Mouse (Mus musculus): ENCODE data around the gene Hist1h4f.
"Not testable (repeated sequence)": the region's sequence is repeated elsewhere in the genome, so short reads cannot be mapped to it uniquely, and the experiment has no call there.

Gene Hist1h4f

GRCm38 (mm10) chr13:23554925-23555838 is 3.7 kb upstream of the Hist1h4f start:
- DNase-seq (ENCODE audit: low read depth, low spot score) = no peak

DNA sequence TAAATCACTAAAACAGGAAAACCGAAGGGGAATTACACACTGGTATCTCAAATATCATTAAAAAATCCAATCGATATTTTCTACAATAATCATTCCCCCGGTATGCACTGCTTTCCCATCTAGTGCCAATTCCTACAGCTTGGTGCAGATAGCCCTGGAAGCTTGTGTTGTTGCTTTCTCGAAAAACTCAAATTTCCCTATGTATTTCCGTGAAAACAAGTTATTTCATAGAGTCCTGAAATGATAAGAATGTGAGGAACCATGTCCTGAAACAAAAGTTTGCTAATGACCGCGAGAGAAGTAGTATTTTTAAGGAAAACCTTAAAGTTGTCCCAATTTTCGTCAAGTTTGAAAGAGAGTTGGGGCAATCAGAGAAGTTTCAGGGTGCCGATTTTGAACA is 2.9 kb upstream of the Hist1h4f start:
- no peak for DNase-seq (ENCODE audit: low read depth, low spot score)

DNA sequence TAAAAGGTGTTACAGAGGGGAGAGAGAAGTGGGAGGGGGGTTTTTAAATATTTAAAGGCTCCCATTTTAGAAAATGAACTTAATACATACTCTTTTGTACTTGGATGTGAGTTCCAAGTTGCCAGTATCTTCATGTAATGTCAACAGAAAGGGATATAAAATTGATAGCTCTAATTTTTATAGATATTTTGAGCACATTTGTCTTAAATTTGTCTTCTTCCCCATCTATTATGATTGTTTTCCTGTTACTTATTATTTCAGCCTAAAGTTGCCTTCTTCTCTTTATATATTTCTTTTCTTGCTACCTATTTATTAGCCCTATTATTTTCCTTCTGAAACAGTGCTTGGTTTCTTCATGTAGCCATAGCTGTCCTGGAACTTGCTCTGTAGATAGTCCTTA is 1.5 kb upstream of the Hist1h4f start, which contains the start of gene Hist1h1d:
Gene Hist1h1d (plus strand): TSS at position 301 of the 400 bp plus-strand sequence.
- DNase-seq (ENCODE audit: low read depth, low spot score) = no peak

DNA sequence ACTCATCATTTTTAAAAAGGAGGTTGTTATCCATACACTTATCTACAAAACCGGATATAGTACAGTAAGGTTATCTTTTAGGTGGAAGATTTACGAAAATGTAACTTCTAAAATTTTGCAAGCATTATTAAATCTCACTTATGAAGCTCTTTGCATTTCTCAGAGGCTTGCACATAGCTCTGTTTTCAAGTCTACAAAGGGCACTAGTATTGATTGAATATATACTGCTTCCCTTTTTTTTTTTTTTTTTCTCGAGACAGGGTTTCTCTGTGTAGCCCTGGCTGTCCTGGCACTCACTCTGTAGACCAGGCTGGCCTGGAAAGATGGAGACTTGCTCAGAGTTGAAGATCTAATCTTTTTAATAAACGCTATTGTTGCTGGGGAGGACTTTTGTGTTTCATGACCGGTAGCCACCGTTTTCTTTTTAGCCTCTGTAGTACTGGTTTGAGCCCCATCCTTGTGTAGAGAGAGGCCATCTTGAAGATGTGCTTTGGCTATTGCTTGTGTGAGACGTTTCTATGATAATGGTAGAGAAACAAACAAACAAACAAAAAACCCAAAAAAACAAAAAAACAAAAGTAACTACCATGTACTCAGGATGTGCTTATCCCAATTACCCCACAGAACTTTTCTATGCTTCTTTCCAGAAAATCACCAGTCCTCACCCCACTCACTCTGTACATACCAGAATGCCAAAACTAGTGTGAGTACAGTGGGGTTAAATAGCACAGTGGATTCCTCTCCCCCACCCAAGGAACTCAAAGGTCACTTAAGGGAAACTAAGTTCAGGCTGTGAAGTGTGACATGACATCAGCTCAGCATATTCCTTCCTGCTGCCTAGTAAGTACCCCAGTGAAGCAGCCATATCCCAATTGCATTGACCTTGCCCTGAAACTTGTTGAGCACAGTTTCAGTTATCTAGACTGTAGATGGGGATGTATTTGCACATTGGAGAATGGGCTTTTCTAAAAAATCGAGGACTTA is 775 bp upstream of the Hist1h4f start:
- no peak for DNase-seq (ENCODE audit: low read depth, low spot score)

GRCm38 (mm10) chr13:23550761-23551145 is 695 bp downstream of the Hist1h4f start:
- DNase-seq (ENCODE audit: low read depth, low spot score) = no peak

- DNase-seq (ENCODE audit: low read depth, low spot score) = no peak
Measured at GRCm38 (mm10) chr13:23546694-23547093, 4.8 kb downstream of the Hist1h4f start.

DNA sequence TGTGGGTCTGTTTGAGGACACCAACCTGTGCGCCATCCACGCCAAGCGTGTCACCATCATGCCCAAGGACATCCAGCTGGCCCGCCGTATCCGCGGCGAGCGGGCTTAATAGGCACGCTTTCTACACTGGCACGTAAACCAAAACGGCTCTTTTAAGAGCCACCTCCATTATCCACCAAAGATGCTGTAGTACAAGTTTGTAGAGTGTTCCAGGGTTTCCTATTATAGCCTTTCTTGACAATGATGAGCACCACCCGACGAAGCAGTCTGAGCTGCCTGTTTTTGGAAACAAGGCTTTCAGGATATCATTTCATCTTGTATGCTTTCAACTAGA is 6.7 kb downstream of the Hist1h4f start:
- not testable (repeated sequence) for DNase-seq (ENCODE audit: low read depth, low spot score)

GRCm38 (mm10) chr13:23543965-23544786 is 7.3 kb downstream of the Hist1h4f start, which contains the start of gene Hist1h3f:
Gene Hist1h3f (plus strand): TSS chr13:23544052.
- peak; percentile 87 for DNase-seq (ENCODE audit: low read depth, low spot score)

GRCm38 (mm10) chr13:23542999-23543607 is 8.3 kb downstream of the Hist1h4f start, which contains the start of gene Hist1h2bh:
Gene Hist1h2bh (minus strand): TSS chr13:23543392.
- peak; percentile 80 for DNase-seq (ENCODE audit: low read depth, low spot score)

- not testable (repeated sequence) for DNase-seq (ENCODE audit: low read depth, low spot score)
Measured at GRCm38 (mm10) chr13:23542225-23542980, 9.0 kb downstream of the Hist1h4f start.

GRCm38 (mm10) chr13:23541497-23541896 is 10.0 kb downstream of the Hist1h4f start:
- DNase-seq (ENCODE audit: low read depth, low spot score) = no peak

GRCm38 (mm10) chr13:23539821-23540220 is 11.6 kb downstream of the Hist1h4f start:
- DNase-seq (ENCODE audit: low read depth, low spot score) = not testable (repeated sequence)

- no peak for DNase-seq (ENCODE audit: low read depth, low spot score)
Measured at GRCm38 (mm10) chr13:23538249-23538648, 13.2 kb downstream of the Hist1h4f start.

DNA sequence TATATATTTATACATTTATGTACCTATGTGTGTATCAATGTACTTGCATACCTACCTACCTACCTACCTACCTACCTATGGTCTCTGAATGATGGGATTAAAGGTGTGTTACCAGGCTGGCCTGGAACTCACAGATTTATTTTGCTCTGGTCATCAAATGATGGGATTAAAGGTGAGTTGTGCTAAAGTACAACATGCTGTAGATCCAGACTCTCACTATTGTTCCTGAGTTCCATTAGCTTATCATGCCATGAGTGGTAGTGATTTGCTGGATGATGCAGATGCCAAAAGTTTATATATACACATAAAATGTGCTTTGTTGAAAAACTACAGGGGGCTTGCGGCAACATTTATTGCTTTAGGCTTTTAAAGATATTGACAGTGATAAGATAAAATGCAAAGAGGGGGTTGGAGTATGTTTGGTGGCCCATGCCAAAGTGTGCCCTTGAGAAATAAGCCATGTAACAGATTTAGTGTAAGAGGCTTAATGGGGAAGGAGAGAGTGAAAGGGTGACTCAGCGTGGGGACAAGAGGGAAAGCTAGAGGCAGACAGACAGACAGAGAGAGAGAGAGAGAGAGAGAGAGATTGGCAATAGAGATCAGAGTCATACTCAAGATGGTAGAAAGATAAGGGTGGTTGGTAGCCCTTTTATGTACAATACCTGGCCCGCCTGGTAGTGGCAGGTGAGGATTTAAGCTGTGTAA is 14.3 kb downstream of the Hist1h4f start:
- DNase-seq (ENCODE audit: low read depth, low spot score) = no peak

DNA sequence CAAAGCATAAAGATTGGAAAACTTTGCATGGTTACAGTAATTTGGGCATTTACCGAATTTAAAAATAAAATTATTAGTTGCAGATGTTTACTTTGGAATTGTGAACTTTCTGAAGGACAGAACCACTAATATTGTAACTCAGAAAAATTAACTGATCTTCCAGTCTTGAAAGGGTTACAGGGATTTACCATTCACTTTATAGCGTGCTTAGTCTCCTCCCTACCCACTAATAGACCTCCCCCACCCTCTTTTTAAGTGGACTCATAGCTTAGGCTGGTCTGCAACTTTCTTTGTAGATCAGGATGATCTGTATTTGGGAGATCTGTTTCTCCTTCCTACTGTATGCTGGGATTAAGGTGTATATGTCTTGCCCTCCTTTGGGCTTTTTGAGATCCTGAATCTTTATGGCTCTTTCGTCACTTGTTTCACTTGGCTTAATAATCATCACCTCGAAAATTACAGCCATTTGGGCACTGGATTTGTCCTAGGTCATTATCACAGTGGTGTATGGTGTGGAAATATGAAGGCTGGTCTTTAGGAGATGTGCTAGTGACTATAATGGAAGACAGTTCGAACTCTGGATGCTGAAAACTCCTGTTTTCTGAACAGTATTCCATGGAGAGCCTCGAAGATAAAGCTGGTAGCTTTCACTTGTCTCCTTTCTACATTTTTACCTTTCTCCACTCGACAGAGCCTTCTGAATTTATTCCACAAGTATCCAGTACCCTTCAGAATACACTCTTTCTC is 15.2 kb downstream of the Hist1h4f start:
- DNase-seq (ENCODE audit: low read depth, low spot score) = no peak

GRCm38 (mm10) chr13:23535137-23536075 is 16.0 kb downstream of the Hist1h4f start, which contains the start of gene Hist1h3g:
Gene Hist1h3g (plus strand): TSS chr13:23535422.
- DNase-seq (ENCODE audit: low read depth, low spot score) = not testable (repeated sequence)

DNA sequence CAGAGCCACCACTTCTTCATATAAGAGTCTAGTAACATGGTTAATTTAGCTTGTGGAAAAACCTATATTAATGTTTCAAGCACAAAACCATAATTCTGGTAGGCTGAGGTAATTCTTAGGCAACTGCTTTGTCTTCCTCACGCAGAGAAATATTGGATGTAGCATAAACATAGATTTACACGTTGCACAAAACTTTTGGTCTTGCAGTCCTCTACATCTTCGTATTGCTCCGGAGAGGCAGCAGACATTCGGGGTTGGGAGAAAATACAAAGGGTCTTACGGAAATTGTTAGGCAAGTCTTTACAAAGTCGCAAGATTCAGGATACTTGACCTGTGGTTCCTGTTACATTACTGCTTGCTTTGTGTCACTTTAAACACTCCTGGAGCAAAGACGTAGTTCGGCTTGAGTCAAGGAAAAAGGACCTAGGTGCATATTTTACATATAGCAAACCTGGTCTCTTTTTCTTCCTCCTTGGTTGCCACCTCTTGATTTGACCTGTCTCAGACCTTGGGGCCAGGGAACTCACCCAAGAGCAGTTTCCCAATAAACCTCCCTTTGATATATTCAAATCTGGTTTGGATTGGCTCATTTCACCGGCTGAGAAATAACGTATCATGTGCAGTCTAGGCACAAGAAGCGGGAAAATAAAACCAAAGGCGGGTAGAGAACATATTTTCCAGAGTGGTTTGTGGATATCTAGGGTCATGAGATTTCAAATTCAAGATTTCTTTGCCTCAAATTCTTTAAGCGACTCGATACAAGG is 16.9 kb downstream of the Hist1h4f start:
- DNase-seq (ENCODE audit: low read depth, low spot score) = no peak
